Mouse (Mus musculus) kidney, embryonic 14.5 days (tissue): ENCODE measurements around the gene Plcd4. TPM values are rescaled to one million over a fixed set of nuclear protein-coding genes. Genes with fewer than 3 reads are reported as not detected.
A peak's percentile ranks its signal among the peaks of the same experiment; 100 is the strongest.

Source experiments
- ATAC-seq: fragments of 200-750 bp; cut with Nextera tagmentation; 2 replicates; pipeline ENCODE4 v1.8.0; 2017; ENCODE audit warnings: moderate number of reproducible peaks, mild to moderate bottlenecking, moderate TSS enrichment, moderate library complexity; ENCODE audit not compliant: low FRiP score, low TSS enrichment
- H3K27ac ChIP-seq: fragments of 300-500 bp; sonication (generic); 2 replicates; pipeline ENCODE4 v1.5.1; 2014; ENCODE audit warnings: low read depth, mild to moderate bottlenecking, low read length, moderate library complexity, mixed read lengths
- H3K27me3 ChIP-seq: fragments of 300-500 bp; sonication (generic); 2 replicates; pipeline ENCODE4 v1.6.1; 2014; ENCODE audit warnings: mild to moderate bottlenecking, low read length; ENCODE audit not compliant: control insufficient read depth, insufficient read depth
- H3K36me3 ChIP-seq: fragments of 300-500 bp; sonication (generic); 2 replicates; pipeline ENCODE4 v1.6.1; 2014; ENCODE audit warnings: low read length, mixed read lengths; ENCODE audit not compliant: control insufficient read depth, insufficient read depth
- H3K4me1 ChIP-seq: fragments of 300-500 bp; sonication (generic); 2 replicates; pipeline ENCODE4 v1.6.1; 2014; ENCODE audit warnings: low read length, mixed read lengths; ENCODE audit not compliant: control insufficient read depth, insufficient read depth
- H3K4me2 ChIP-seq: fragments of 300-500 bp; sonication (generic); replicated peaks from 2 replicates; pipeline ENCODE4 v1.6.1; 2014; ENCODE audit warnings: low read depth, mild to moderate bottlenecking, low read length
- H3K4me3 ChIP-seq: fragments of 300-500 bp; sonication (generic); 2 replicates; pipeline ENCODE4 v1.5.1; 2014; ENCODE audit warnings: mild to moderate bottlenecking, low read length
- H3K9ac ChIP-seq: fragments of 300-500 bp; sonication (generic); 2 replicates; pipeline ENCODE4 v1.6.1; 2014; ENCODE audit warnings: low read depth, mild to moderate bottlenecking, low read length, moderate library complexity
- H3K9me3 ChIP-seq: fragments of 300-500 bp; sonication (generic); 2 replicates; pipeline ENCODE4 v1.6.1; 2016; ENCODE audit warnings: low read length; ENCODE audit not compliant: control insufficient read depth
- WGBS: fragments of 180-500 bp; shearing (Covaris S2); extraction: QIAGEN DNeasy Blood & Tissue Kit; methylation state at CpG from one replicate; pipeline ENCODE4 v1.1.7; 2014; 5-methylcytosine and 5-hydroxymethylcytosine counted together
- polyA plus RNA-seq: library from polyadenylated mRNA; unstranded; fragments of >200 nt; fragmentation: Nextera tagmentation; extraction: Ambion mirVana; gene quantifications from 2 replicates; pipeline ENCODE4 v1.2.1, GENCODE M21; 2014

Plcd4 gene
- polyA plus RNA-seq, 1 experiment from 2014 or later: 1.0 TPM

- no peak overlapping the region for H3K4me2 ChIP-seq
- H3K9me3 ChIP-seq: no peaks in the 10 kb centered on the region
- H3K27ac ChIP-seq: no peak overlapping the region
- ATAC-seq: no peak
- H3K36me3 ChIP-seq: peaks cover 24% of the 10 kb centered on the region
- no peaks in the 10 kb centered on the region for H3K27me3 ChIP-seq
- H3K4me3 ChIP-seq: no peak overlapping the region
- no peak overlapping the region for H3K9ac ChIP-seq
- peaks cover 23% of the 10 kb centered on the region for H3K4me1 ChIP-seq
- 96% methylated on average over 3 of the region's 3 CpGs for WGBS
Observed at GRCm38 (mm10) chr1:74584616-74585398, 42.1 kb downstream of the Plcd4 start.

GRCm38 (mm10) chr1:74587233-74587772 is 44.6 kb downstream of the Plcd4 start:
- 0% methylated on average over 24 of the region's 24 CpGs for WGBS
- ATAC-seq: peak; percentile 2; the same call in 1 of the 2 replicates

GRCm38 (mm10) chr1:74587773-74588445 is 45.2 kb downstream of the Plcd4 start, which contains the start of the genes Zfp142 and Bcs1l:
Gene Zfp142 (minus strand): TSS chr1:74588246.
Gene Bcs1l (plus strand): TSS chr1:74588289.
- H3K4me3 ChIP-seq: peak within 1 kb of the TSS; percentile 73
- peak; percentile 99 for ATAC-seq
- under 1% methylated on average over 48 of the region's 48 CpGs for WGBS
- peak within 1 kb of the TSS; percentile 86; the same call in 1 of the 2 replicates for H3K27ac ChIP-seq
- H3K36me3 ChIP-seq: peaks cover 34% of the 10 kb centered on the region
- no peaks in the 10 kb centered on the region for H3K27me3 ChIP-seq
- no peaks in the 10 kb centered on the region for H3K9me3 ChIP-seq
- peak within 1 kb of the TSS; percentile 86 for H3K4me2 ChIP-seq
- H3K9ac ChIP-seq: peak within 1 kb of the TSS; percentile 85
- H3K4me1 ChIP-seq: peaks cover 23% of the 10 kb centered on the region

More at GRCm38 (mm10) chr1:74587233-74587772, 44.6 kb downstream of the Plcd4 start:
- Histone ChIP-seq H3K4me2 (peak overlapping the region; percentile 86), H3K9me3 (no peaks in the 10 kb centered on the region), H3K27me3 (no peaks in the 10 kb centered on the region), H3K4me1 (peaks cover 23% of the 10 kb centered on the region), H3K4me3 (peak overlapping the region; percentile 73), H3K36me3 (peaks cover 37% of the 10 kb centered on the region), H3K27ac (peak overlapping the region; percentile 86; the same call in 1 of the 2 replicates), H3K9ac (peak overlapping the region; percentile 85)

GRCm38 (mm10) chr1:74594434-74594833 is 51.7 kb downstream of the Plcd4 start:
- Histone ChIP-seq H3K4me3 (no peak overlapping the region), H3K36me3 (peaks cover 86% of the 10 kb centered on the region), H3K9ac (no peak overlapping the region), H3K27me3 (no peaks in the 10 kb centered on the region), H3K27ac (no peak overlapping the region), H3K4me2 (no peak overlapping the region), H3K4me1 (no peaks in the 10 kb centered on the region), H3K9me3 (no peaks in the 10 kb centered on the region)
- no peak for ATAC-seq
- WGBS: 84% methylated on average over 8 of the region's 8 CpGs

- WGBS: 11% methylated on average over 18 of the region's 26 CpGs
- H3K27me3 ChIP-seq: no peaks in the 10 kb centered on the region
Observed at GRCm38 (mm10) chr1:74600501-74601266, 58.0 kb downstream of the Plcd4 start.

GRCm38 (mm10) chr1:74601267-74601962 is 58.7 kb downstream of the Plcd4 start, which contains the start of the genes Rnf25 and Stk36:
Gene Rnf25 (minus strand): TSS chr1:74601397.
Gene Stk36 (plus strand): TSS chr1:74601445.
- Histone ChIP-seq H3K36me3 (peaks cover 26% of the 10 kb centered on the region), H3K9me3 (no peaks in the 10 kb centered on the region), H3K27ac (no peak within 1 kb of the TSS), H3K4me2 (peak within 1 kb of the TSS; percentile 77), H3K4me1 (peaks cover 5% of the 10 kb centered on the region), H3K27me3 (no peaks in the 10 kb centered on the region), H3K4me3 (peak within 1 kb of the TSS; percentile 93), H3K9ac (peak within 1 kb of the TSS; percentile 84)
- peak; percentile 88 for ATAC-seq
- WGBS: 6% methylated on average over 25 of the region's 25 CpGs

More at GRCm38 (mm10) chr1:74600501-74601266, 58.0 kb downstream of the Plcd4 start:
- peak overlapping the region; percentile 77 for H3K4me2 ChIP-seq
- peaks cover 33% of the 10 kb centered on the region for H3K36me3 ChIP-seq
- peak overlapping the region; percentile 84 for H3K9ac ChIP-seq
- H3K9me3 ChIP-seq: no peaks in the 10 kb centered on the region
- H3K4me3 ChIP-seq: peak overlapping the region; percentile 93
- ATAC-seq: peak; percentile 74
- H3K4me1 ChIP-seq: peaks cover 5% of the 10 kb centered on the region
- H3K27ac ChIP-seq: no peak overlapping the region
